Mouse (Mus musculus): ENCODE data around the gene Olfr1022. TPM values are rescaled to one million over a fixed set of nuclear protein-coding genes. Genes with fewer than 3 reads are reported as not detected.

Olfr1022 gene
- total RNA-seq (2021) = not detected
- long read RNA-seq, experiment 1 = 0 reads
- long read RNA-seq, experiment 2 = 0 reads

- no peak for DNase-seq
Observed at GRCm38 (mm10) chr2:85868294-85868693, at the start of gene Olfr1022. TSS of gene Olfr1022 (plus strand) at chr2:85868594.

- no peak for DNase-seq
Observed at GRCm38 (mm10) chr2:85845383-85845782, 23.0 kb upstream of the Olfr1022 start, which contains the start of gene Olfr1019. TSS of gene Olfr1019 (minus strand) at chr2:85845483.

- no peak for DNase-seq
Observed at GRCm38 (mm10) chr2:85846730-85847129, 21.7 kb upstream of the Olfr1022 start, which contains the start of gene Olfr1020. TSS of gene Olfr1020 (plus strand) at chr2:85847030.

GRCm38 (mm10) chr2:85885340-85885739, 16.9 kb downstream of the Olfr1022 start, which contains the start of gene Olfr1023:
TSS of gene Olfr1023 (plus strand) at chr2:85885640.
- no peak for DNase-seq

GRCm38 (mm10) chr2:85904952-85905351, 36.6 kb downstream of the Olfr1022 start, which contains the start of gene Olfr1024:
TSS of gene Olfr1024 (minus strand) at chr2:85905052.
- DNase-seq = no peak

- no peak for DNase-seq
Observed at GRCm38 (mm10) chr2:85913197-85913596, 44.8 kb downstream of the Olfr1022 start.

- DNase-seq = no peak
Observed at GRCm38 (mm10) chr2:85914893-85915292, 46.5 kb downstream of the Olfr1022 start, which contains the start of gene Olfr1025-ps1. TSS of gene Olfr1025-ps1 (plus strand) at chr2:85915193.

Other genes starting within 250 kb of the Olfr1022 start
- gene Olfr1002, start 217.9 kb upstream of the Olfr1022 start, total RNA-seq (2021) = not detected
- gene Olfr154, start 204.1 kb upstream of the Olfr1022 start, total RNA-seq (2021) = not detected
- gene Olfr1006, start 189.8 kb upstream of the Olfr1022 start, total RNA-seq (2021) = not detected
- not detected for gene Olfr1008, start 179.2 kb upstream of the Olfr1022 start, total RNA-seq (2021)
- gene Olfr1009, start 153.2 kb upstream of the Olfr1022 start, total RNA-seq (2021) = not detected
- gene Olfr1012, start 105.8 kb upstream of the Olfr1022 start, total RNA-seq (2021) = not detected
- gene Olfr1013, start 101.5 kb upstream of the Olfr1022 start, total RNA-seq (2021) = not detected
- gene Olfr1014, start 95.9 kb upstream of the Olfr1022 start, total RNA-seq (2021) = not detected
- gene Olfr1015, start 86.6 kb upstream of the Olfr1022 start, total RNA-seq (2021) = not detected
- gene Olfr1016, start 66.0 kb upstream of the Olfr1022 start, total RNA-seq (2021) = not detected
- gene Olfr1018, start 50.1 kb upstream of the Olfr1022 start, total RNA-seq (2021) = not detected
- not detected for gene Olfr1019, start 23.1 kb upstream of the Olfr1022 start, total RNA-seq (2021)
- gene Olfr1020, start 21.6 kb upstream of the Olfr1022 start, total RNA-seq (2021) = not detected
- gene Olfr1023, start 17.0 kb downstream of the Olfr1022 start, total RNA-seq (2021) = not detected
- gene Olfr1024, start 36.5 kb downstream of the Olfr1022 start, total RNA-seq (2021) = not detected
- not detected for gene Olfr1025-ps1, start 46.6 kb downstream of the Olfr1022 start, total RNA-seq (2021)
- not detected for gene Olfr1026, start 53.0 kb downstream of the Olfr1022 start, total RNA-seq (2021)
- not detected for gene Olfr1028, start 81.8 kb downstream of the Olfr1022 start, total RNA-seq (2021)
- not detected for gene Olfr1029, start 105.3 kb downstream of the Olfr1022 start, total RNA-seq (2021)
- gene Olfr1030, start 110.7 kb downstream of the Olfr1022 start, total RNA-seq (2021) = not detected
- not detected for gene Olfr1031, start 121.7 kb downstream of the Olfr1022 start, total RNA-seq (2021)
- not detected for gene Olfr1032, start 136.9 kb downstream of the Olfr1022 start, total RNA-seq (2021)
- gene Olfr1033, start 152.0 kb downstream of the Olfr1022 start, total RNA-seq (2021) = under 1 TPM; 0.09 to 0.45 TPM
- gene Olfr1034, start 177.3 kb downstream of the Olfr1022 start, total RNA-seq (2021) = not detected
- not detected for gene Olfr1036, start 205.4 kb downstream of the Olfr1022 start, total RNA-seq (2021)
- not detected for gene Olfr1037, start 218.8 kb downstream of the Olfr1022 start, total RNA-seq (2021)

Measured in gastrocnemius, postnatal 10 days (tissue).